Comparison of ENCODE assay signal across 8 mouse cellular contexts in the genomic region with DNA sequence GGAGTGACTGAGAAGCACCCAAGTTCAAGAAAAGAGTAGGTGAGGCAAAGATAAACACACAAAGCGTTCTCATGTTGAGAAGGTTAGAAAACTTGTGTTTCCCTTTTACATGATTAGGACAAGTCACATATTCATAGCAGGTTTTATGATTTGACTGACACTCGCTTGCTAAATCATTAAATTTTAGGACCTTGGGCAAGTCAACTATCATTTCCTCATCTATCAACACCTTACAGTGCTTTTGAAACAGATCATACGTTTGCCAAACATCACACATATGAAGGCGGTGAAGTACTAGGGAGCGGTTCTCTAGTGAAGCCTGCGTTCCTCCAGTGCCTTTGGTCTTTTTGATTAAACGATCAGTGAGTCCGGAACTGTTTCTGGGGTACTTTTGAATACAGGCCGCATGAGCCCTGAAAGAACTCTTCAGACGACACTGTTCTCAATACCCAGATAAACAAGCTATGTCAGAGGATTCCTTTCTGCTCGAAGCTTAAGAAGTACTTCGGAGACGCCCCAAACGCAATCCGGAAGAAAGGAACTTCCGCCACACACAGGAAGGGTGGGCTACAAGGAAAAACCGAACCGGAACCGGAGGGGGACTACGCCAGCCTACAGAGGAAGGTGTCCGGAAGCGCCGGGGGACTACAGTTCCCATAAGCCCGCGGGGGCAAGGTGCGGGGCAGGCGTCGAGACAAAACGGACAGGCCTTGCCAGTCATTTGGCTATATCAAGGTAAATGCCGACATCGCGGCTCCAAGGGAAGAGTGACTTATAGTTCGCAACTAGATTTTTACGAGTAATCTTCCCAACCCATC. TPM values are rescaled to one million over a fixed set of nuclear protein-coding genes. Genes with fewer than 3 reads are reported as not detected.
A peak's percentile ranks its signal among the peaks of the same experiment; 100 is the strongest.
DNase-seq lines count a peak whose midpoint lies in the region; ATAC-seq lines count a peak whose summit lies in the region.

A gene (plus strand): TSS at position 616 of the 818 bp plus-strand sequence.

- peak; percentile 83 for ATAC-seq in megakaryocyte progenitor cell, adult 5-6 weeks (replicated peaks; ENCODE audit: poor library complexity)

- peak; percentile 94 for DNase-seq in adipocyte (ENCODE audit: low spot score)
- peak; percentile 97 for DNase-seq in embryo, embryonic 10 days (ENCODE audit: low spot score)
- peak; percentile 89 for DNase-seq in gastrocnemius, postnatal 10 days
- peak; percentile 98 for DNase-seq in induced T-regulatory cell, adult 2 months (ENCODE audit: low read depth)
- peak; percentile 89 to 97 for DNase-seq in left cerebral cortex, adult 9 months (ENCODE audit: low spot score in 2 of 2)
- peak; percentile 95 for DNase-seq in right cerebral cortex, postnatal 14 days
- DNase-seq in urinary bladder, postnatal 36 days (ENCODE audit: low spot score in 2 of 2): peak; percentile 91 to 96

RNA-seq across cellular contexts. Expression of the gene that starts here (rescaled TPM):
- total RNA-seq in gastrocnemius, postnatal 10 days (2021): 10 to 100 TPM; 34.7 to 36.4 TPM
- 18.2 and 18.5 TPM in 2 replicates for total RNA-seq in megakaryocyte progenitor cell, adult 5-6 weeks (2015)
- 21.1 and 32.2 TPM in 2 replicates for total RNA-seq in megakaryocyte progenitor cell, adult 5-6 weeks (2017)

Comparison
In these comparisons a context has a peak if more than half of its experiments do, and no peak if none do; other contexts are left out.
1. Peak in every context shown above with its lines: DNase-seq and ATAC-seq.